Mouse (Mus musculus) lung, postnatal 10 days (tissue): ENCODE measurements around the gene BC025920.

ENCODE experiments used
- DNase-seq: peaks from one replicate; pipeline ENCODE4 v3.0.0; 2021

Gene BC025920

DNA sequence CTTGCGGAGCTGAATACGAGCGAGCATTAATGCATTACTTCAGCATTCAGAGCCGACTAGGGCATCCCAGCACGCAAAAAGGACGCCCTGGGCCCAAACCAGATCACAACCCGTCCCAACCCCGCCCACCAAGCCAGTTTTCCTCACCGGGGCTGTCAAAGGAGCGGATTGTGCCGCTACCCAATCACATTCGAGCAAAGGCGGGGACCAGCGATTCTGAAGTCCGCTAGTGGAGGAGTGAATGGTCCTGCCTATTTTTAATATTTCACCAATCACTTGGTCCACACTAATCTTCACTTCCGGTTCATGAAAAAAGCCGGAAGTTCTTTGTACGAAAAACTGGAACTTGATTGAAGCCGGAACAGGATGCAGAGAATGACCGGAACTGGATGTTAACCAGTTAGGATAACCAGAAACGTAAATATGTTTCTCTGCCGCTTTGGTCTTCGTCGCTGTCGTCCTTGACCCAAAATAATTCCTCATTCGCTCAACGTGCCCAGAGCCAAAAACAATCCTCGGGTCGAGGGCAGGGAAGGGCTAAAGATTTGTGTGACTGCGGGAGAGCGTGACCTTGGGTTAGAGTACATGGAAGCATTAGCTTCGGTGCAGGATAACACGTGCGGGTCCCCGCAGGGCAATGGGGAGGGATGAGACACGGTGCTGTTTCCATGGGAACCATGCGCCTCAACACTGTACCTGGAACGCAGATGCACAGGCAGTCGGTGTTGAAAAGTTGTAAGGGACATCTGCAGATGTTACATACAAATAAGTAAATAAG is at the start of gene BC025920:
Gene BC025920, plus strand, starts transcription at position 297 of the 778 bp plus-strand sequence.
- DNase-seq, result peak; percentile 98

- no peak for DNase-seq
Measured at GRCm38 (mm10) chr10:81556282-81556681, 49.8 kb upstream of the BC025920 start.

GRCm38 (mm10) chr10:81557491-81557890 is 48.6 kb upstream of the BC025920 start:
- no peak for DNase-seq

GRCm38 (mm10) chr10:81559163-81559626 is 46.9 kb upstream of the BC025920 start, which contains the start of gene Aes:
Gene Aes (plus strand): TSS chr10:81559488.
- peak; percentile 85 for DNase-seq

- DNase-seq, result peak; percentile 84
Measured at GRCm38 (mm10) chr10:81559627-81560539, 46.2 kb upstream of the BC025920 start.

- DNase-seq, result peak; percentile 66
Measured at GRCm38 (mm10) chr10:81560719-81561459, 45.2 kb upstream of the BC025920 start.

DNA sequence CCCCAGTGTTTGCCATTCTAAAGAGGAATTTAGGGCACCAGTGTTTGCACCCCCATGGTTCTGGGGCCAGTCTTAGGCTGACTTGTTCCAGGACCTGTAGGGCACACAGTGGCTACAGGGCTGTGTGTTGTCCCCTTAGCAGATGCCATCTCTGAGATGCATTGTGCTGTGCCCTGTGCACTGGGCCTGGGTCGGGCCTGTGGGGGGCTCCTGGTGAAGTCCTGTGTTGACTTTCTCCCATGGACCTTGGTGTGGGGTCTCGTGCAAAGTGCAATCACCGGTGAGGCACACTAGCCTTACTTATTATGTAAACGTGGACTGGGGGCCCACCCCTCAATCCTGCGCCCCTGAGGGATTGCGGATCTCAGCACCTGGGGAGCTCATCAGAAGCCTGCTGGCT is 43.7 kb upstream of the BC025920 start:
- no peak for DNase-seq

- DNase-seq, result no peak
Measured at GRCm38 (mm10) chr10:81563481-81563880, 42.6 kb upstream of the BC025920 start.

GRCm38 (mm10) chr10:81564216-81564615 is 41.9 kb upstream of the BC025920 start:
- DNase-seq, result peak; percentile 77

- DNase-seq, result peak; percentile 66
Measured at GRCm38 (mm10) chr10:81564734-81565133, 41.3 kb upstream of the BC025920 start.

DNA sequence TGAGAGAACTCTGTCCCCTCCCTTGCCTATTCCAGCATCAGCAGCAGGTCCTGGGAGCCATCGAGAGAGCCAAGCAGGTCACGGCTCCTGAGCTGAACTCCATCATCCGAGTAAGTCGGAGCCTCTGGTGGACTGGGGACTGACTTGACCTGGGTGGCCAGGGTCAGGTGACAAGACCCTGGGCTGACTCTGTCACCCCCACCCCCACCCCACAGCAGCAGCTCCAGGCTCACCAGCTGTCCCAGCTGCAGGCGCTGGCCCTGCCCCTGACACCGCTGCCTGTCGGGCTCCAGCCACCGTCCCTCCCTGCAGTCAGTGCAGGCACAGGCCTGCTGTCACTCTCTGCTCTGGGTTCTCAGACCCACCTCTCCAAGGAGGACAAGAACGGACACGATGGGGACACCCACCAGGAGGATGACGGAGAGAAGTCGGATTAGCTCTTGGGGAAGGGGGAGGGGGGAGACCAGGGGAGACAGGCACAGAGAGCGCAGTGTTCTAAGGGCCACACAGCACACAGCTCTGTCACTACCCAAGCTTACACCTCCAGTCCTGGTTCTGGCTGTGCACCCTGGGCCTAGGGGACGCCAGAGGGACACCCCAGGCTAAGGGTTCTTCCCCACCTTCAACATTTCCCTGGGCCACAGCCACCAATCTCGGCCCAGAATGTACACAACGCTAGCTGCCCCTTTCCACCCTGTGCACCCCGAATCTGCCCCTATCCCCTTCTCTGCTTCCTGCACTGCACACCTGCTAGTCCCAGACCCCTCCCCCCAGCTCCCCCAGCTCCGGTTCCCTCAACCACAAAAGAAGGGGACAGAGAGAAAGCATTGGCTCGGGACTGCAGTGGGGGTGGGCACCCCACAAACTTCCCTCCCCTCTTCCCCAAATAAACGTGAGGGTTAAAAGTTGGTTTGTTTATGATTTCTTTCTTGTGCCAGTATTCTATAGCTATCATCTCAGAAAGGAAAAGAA is 40.5 kb upstream of the BC025920 start:
- no peak for DNase-seq

GRCm38 (mm10) chr10:81568381-81569191 is 37.5 kb upstream of the BC025920 start:
- DNase-seq, result peak; percentile 54

DNA sequence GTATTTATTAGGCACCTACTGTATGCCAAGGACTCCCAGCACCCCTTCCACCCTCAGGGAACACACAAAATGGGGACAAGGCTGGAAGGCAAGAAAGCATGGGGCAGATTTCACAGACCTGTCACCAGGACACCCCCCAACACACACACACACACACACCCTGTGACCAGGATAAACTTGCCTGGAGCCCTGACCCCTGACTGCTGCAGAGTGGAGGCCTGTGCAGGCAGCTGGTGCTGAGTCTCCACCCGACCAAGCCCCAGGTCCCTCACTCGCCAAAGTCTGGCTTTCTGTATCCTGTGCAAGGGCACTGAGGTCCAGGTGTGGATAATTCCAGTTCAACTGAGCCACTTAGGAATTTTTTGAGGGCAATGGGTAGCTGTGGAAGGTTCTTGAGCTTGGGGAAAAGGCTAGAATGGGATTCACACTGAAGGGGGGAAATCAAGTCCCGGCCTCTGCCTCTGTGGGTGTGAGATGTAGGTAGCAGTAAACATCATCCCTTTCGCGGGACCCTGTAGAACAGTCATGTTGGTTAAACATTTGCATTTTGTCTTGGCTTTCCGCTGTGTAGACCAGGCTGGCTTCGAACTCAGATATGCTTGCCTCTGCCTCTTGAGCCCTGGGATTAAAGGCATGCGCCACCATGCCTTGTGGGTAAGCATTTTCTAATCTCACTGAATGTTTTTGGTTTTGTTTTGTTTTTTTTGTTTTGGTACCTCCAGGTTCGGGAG is 36.4 kb upstream of the BC025920 start:
- DNase-seq, result no peak

GRCm38 (mm10) chr10:81570238-81570800 is 35.8 kb upstream of the BC025920 start:
- no peak for DNase-seq

DNA sequence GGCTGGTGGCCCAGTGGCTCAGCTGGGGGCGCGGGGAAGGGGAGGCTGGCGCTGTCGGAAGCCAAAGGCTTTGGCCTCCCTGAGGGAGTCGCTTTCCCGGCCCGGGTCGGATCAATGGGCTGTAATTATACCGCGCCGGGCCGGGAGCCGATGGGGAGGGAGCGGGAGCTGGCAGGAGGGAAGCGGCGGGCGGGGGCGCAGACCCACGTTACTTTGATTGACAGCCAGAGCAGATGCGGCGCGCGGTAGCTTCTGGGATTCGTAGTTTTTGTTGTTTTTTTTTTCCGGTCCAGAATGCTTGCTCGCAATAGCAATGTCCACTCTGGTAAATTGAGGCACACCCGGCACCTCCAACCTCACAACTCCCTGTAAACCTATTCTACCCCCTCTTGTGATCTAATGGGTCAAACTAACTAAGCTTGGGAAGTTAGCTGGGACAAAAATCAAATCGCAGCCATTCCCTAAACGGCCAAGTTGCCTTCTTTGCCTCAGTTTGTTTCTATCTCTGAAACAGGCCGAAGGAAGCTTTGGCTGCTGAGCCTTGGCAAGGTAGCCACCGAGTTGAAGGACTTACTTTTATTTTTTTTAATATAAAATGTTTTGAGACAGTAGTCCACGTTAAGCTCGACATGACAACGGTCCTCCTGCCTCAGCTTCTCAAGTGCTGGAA is 35.1 kb upstream of the BC025920 start:
- DNase-seq, result peak; percentile 97

DNA sequence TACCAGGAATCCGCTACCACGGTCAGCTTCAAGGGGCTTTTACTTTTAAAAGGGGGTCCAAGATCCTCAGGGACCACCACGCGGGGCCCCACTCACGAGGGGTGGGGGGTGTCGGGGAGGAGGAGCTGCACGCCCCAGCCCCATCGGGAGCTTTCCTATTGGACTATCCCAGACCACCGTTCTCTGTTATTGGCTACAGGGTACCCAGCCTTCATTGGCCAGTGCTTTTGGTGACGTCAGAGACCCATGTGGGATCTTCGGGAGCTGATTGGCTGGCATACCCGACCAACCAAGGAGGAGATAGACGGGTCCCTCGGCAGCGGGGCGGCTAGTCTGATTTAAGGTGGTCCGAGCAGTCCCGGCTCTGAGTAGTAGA is 34.6 kb upstream of the BC025920 start:
- peak; percentile 100 for DNase-seq

- DNase-seq, result no peak
Measured at GRCm38 (mm10) chr10:81572133-81572671, 33.9 kb upstream of the BC025920 start.

DNA sequence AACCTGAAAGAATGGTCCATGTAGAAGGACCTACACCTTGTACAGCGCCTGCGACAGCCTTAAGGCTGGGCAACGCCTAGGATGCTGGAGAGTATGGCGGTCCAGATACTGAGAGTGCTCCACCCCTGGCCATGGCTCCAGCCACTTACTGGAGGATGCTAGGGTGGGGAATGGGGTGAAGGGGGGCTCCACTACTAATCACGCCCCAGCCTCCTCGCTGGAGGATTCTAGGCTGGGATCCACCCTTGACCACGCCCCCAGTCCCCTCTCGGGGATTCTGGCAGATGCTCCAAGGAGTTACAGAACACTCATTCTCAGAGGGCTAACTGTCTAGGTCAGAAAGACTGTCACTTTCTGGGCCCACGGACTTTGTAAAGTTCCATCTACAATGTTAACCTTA is 33.1 kb upstream of the BC025920 start:
- peak; percentile 84 for DNase-seq
